Mouse (Mus musculus) embryonic facial prominence, embryonic 14.5 days (tissue): ENCODE data around the gene Mertk. TPM values are rescaled to one million over a fixed set of nuclear protein-coding genes. Genes with fewer than 3 reads are reported as not detected.

Source experiments
- ATAC-seq: fragments of 200-750 bp; cut with Nextera tagmentation; 2 replicates; pipeline ENCODE4 v1.8.0; 2017; ENCODE audit warnings: low read depth, moderate number of reproducible peaks, moderate TSS enrichment
- DNase-seq: peaks from one replicate; pipeline ENCODE4 v3.0.0-alpha.2; 2015; ENCODE audit warnings: low spot score
- H3K27ac ChIP-seq: fragments of 300-500 bp; sonication (generic); replicated peaks from 2 replicates; pipeline ENCODE4 v1.5.1; 2014; ENCODE audit warnings: low read depth, mild to moderate bottlenecking, low read length, moderate library complexity
- H3K27me3 ChIP-seq: fragments of 300-500 bp; sonication (generic); replicated peaks from 2 replicates; pipeline ENCODE4 v1.6.1; 2014; ENCODE audit warnings: low read length; ENCODE audit not compliant: control insufficient read depth, insufficient read depth
- H3K36me3 ChIP-seq: fragments of 300-500 bp; sonication (generic); 2 replicates; pipeline ENCODE4 v1.6.1; 2014; ENCODE audit warnings: low read length, mixed read lengths; ENCODE audit not compliant: control insufficient read depth, insufficient read depth
- H3K4me1 ChIP-seq: fragments of 300-500 bp; sonication (generic); 2 replicates; pipeline ENCODE4 v1.6.1; 2014; ENCODE audit warnings: antibody characterized with exemption, low read length; ENCODE audit not compliant: control insufficient read depth, insufficient read depth
- H3K4me2 ChIP-seq: fragments of 300-500 bp; sonication (generic); 2 replicates; pipeline ENCODE4 v1.6.1; 2014; ENCODE audit warnings: low read depth, mild to moderate bottlenecking, low read length, moderate library complexity, mixed read lengths
- H3K4me3 ChIP-seq: fragments of 300-500 bp; sonication (generic); 2 replicates; pipeline ENCODE4 v1.5.1; 2014; ENCODE audit warnings: low read depth, mild to moderate bottlenecking, low read length
- H3K9ac ChIP-seq: fragments of 300-500 bp; sonication (generic); 2 replicates; pipeline ENCODE4 v1.6.1; 2014; ENCODE audit warnings: low read depth, mild to moderate bottlenecking, low read length, moderate library complexity, mixed read lengths
- H3K9me3 ChIP-seq: fragments of 300-500 bp; sonication (generic); 2 replicates; pipeline ENCODE4 v1.6.1; 2016; ENCODE audit warnings: low read length; ENCODE audit not compliant: control insufficient read depth
- WGBS: fragments of 180-500 bp; shearing (Covaris S2); extraction: QIAGEN DNeasy Blood & Tissue Kit; methylation state at CpG from one replicate; pipeline ENCODE4 v1.1.7; 2014; 5-methylcytosine and 5-hydroxymethylcytosine counted together
- polyA plus RNA-seq: library from polyadenylated mRNA; unstranded; fragments of >200 nt; fragmentation: Nextera tagmentation; extraction: Ambion mirVana; gene quantifications from 2 replicates; pipeline ENCODE4 v1.2.1, GENCODE M21; 2014

The Mertk gene
- polyA plus RNA-seq, 1 experiment from 2014 or later, result 9.6 TPM

DNA sequence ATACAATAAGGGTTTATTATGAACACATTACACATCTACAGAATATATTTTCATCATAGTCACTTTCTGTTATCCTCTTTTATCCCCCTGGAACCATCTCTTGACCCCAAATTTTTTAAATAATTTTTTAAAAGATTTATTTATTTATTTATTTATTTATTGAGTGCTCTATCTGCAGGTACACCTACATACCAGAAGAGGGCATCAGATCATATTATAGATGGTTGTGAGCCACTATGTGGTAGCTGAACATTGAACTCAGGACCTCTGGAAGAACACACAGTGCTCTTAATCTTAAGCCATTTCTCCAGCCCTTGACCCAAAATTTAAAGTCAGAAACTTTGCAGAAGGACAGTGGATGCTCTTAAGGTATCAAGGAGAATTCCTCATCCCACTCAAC, 4.2 kb upstream of the Mertk start:
- Histone ChIP-seq H3K4me2 (no peak overlapping the region), H3K4me3 (no peak overlapping the region), H3K27ac (no peak overlapping the region), H3K9ac (no peak overlapping the region), H3K4me1 (no peaks in the 10 kb centered on the region), H3K27me3 (no peaks in the 10 kb centered on the region), H3K36me3 (no peaks in the 10 kb centered on the region), H3K9me3 (no peaks in the 10 kb centered on the region)
- DNase-seq (no peak), ATAC-seq (no peak)

DNA sequence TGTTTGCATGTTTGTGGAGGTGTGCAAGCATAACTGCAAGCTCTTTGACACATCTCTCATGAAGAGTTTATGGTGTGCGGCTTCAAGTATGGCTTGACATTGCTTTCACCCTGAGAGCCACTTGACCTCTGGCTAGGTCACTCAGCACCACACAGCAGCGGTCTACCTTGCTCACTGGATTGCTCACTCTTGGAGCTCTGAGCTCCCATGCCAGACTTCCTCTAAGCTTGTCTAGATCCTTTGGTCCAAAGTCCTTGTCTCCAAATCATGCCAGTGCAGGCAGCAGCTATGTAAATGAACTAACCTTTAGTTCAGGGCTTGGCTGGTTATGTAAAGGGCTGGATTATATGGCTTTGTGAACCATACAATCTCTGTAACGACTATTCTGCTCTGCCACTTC, 2.3 kb upstream of the Mertk start:
- Histone ChIP-seq H3K27me3 (no peaks in the 10 kb centered on the region), H3K4me1 (0 out of 2 replicates have a peak, but pooled peaks cover 6% of the 10 kb centered on the region), H3K36me3 (no peaks in the 10 kb centered on the region), H3K4me2 (no peak overlapping the region), H3K9ac (no peak overlapping the region), H3K27ac (no peak overlapping the region), H3K9me3 (no peaks in the 10 kb centered on the region), H3K4me3 (no peak overlapping the region)
- WGBS, result 79% methylated on average over 3 of the region's 3 CpGs
- no peak for ATAC-seq
- no peak for DNase-seq

DNA sequence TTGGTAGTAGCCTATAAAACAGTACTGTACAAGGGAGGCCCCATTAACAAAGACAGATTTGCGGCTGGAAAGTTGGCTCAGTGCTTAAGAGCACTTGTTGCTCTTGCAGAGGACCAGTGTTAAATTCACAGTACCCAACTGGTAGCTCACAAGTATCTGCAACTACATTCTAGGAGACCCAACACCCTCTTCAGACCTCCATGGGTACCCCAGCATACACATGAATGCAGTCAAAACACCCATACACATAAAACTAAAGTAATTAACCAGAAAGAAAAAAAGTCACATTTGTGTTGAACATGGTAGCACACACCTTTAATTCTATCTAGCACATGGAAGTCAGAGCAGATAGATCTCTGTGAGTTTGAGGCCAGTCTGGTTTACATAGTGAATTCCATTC, 1.7 kb upstream of the Mertk start:
- Histone ChIP-seq H3K36me3 (no peaks in the 10 kb centered on the region), H3K27me3 (no peaks in the 10 kb centered on the region), H3K4me3 (no peak overlapping the region), H3K4me2 (no peak overlapping the region), H3K27ac (no peak overlapping the region), H3K9me3 (no peaks in the 10 kb centered on the region), H3K9ac (0 out of 2 replicates have a peak overlapping the region, but pooled peaks have one; percentile 31), H3K4me1 (0 out of 2 replicates have a peak, but pooled peaks cover 6% of the 10 kb centered on the region)
- 96% methylated on average over 1 of the region's 1 CpGs for WGBS
- DNase-seq (no peak), ATAC-seq (no peak)

DNA sequence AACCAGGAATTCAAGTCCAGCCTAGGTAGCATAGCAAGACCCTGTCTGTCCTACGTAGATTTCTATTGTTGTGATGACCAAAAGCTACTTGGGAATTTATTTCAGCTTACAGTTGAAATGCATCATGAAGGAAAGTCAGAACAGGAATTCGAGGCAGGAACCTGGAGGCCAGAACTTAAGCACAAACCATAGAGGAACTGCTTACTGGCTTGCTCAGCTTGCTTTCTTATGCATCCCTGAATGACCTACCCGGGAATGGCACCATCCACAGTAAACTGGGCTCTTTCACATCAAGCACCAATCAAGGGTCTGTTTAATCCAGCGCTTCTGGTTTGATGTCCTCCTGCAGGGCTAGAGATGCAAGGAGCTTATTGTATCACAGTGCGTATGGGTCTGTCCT, 1.2 kb upstream of the Mertk start:
- peak overlapping the region; percentile 56 for H3K4me3 ChIP-seq
- DNase-seq, result no peak
- H3K4me2 ChIP-seq, result peak overlapping the region; percentile 54
- WGBS, result 51% methylated on average over 5 of the region's 5 CpGs
- H3K9ac ChIP-seq, result peak overlapping the region; percentile 31
- peak overlapping the region; percentile 80 for H3K27ac ChIP-seq
- no peaks in the 10 kb centered on the region for H3K27me3 ChIP-seq
- 0 out of 2 replicates have a peak, but pooled peaks cover 6% of the 10 kb centered on the region for H3K4me1 ChIP-seq
- no peak for ATAC-seq
- no peaks in the 10 kb centered on the region for H3K36me3 ChIP-seq
- no peaks in the 10 kb centered on the region for H3K9me3 ChIP-seq

DNA sequence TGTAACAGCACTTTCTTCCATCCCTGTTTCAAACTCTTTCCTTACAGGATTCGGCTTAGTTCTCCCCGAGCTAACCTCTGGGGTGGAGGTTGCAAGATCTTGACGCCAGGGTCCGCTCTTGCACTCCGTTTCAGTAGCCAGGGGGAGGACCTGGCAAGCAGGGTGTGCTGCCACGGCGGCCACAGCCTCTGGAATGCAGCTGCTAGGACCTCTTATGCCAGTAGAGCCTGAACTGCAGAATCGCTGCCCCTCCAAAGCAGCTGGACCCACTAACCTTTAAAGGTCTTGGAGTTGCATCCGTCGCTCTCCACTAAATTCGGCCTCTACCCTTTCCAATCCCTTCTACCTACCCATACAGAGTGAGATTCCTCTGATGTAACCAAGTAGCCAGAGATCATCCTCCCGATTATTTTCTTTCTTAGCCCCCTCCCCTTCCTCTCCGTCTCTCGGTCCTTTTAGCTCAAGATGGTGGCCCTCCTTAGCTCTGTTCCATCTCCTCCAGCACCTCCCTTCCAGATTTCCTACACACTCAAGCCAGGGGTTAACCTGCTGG, 540 bp upstream of the Mertk start:
- no peaks in the 10 kb centered on the region for H3K36me3 ChIP-seq
- peak; percentile 95 for DNase-seq
- H3K4me1 ChIP-seq, result 0 out of 2 replicates have a peak, but pooled peaks cover 6% of the 10 kb centered on the region
- H3K4me3 ChIP-seq, result peak overlapping the region; percentile 56
- peak overlapping the region; percentile 75 for H3K9ac ChIP-seq
- H3K27ac ChIP-seq, result peak overlapping the region; percentile 80
- H3K9me3 ChIP-seq, result no peaks in the 10 kb centered on the region
- peak; percentile 94 for ATAC-seq
- peak overlapping the region; percentile 54 for H3K4me2 ChIP-seq
- H3K27me3 ChIP-seq, result no peaks in the 10 kb centered on the region
- 0% methylated on average over 14 of the region's 14 CpGs for WGBS

DNA sequence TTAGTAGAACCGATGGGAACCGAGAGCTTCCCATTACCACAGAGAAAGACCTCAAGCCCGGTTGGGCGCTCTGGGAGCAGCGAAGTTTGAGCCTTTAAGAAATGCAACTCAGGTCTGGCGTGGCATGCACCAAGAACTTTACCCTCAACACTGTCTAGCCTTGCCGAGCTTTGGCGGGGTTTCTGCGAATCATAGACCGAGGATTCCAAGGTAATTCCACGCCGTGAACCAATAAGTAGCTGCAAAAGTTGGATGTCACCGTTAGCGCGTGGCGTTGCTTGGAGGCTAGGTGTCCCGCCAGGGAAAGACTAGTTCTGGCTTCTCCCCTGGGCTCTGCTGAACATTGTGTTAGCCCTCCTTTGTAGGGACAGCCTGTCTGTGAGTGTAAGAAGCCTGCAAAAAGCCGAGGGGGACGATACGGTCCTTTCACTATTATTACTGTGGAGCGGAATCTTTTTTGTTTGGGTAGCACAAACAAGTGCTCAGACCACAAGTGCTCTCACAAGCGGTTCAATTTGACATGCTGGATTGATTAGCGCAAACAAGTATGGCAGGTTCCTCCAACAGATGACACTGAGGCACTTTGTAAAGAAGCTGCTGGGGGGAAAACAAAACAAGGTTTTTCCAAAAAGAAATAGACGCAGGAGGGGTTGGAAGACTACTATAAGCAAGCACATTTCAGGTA, 587 bp downstream of the Mertk start:
- peak overlapping the region; percentile 54 for H3K4me2 ChIP-seq
- H3K9ac ChIP-seq, result peak overlapping the region; percentile 75
- ATAC-seq (peak; percentile 17; the same call in 1 of the 2 replicates), DNase-seq (peak; percentile 81)
- H3K4me3 ChIP-seq, result peak overlapping the region; percentile 56
- WGBS, result 2% methylated on average over 24 of the region's 24 CpGs
- H3K9me3 ChIP-seq, result no peaks in the 10 kb centered on the region
- H3K36me3 ChIP-seq, result no peaks in the 10 kb centered on the region
- 0 out of 2 replicates have a peak, but pooled peaks cover 6% of the 10 kb centered on the region for H3K4me1 ChIP-seq
- H3K27ac ChIP-seq, result peak overlapping the region; percentile 80
- no peaks in the 10 kb centered on the region for H3K27me3 ChIP-seq

DNA sequence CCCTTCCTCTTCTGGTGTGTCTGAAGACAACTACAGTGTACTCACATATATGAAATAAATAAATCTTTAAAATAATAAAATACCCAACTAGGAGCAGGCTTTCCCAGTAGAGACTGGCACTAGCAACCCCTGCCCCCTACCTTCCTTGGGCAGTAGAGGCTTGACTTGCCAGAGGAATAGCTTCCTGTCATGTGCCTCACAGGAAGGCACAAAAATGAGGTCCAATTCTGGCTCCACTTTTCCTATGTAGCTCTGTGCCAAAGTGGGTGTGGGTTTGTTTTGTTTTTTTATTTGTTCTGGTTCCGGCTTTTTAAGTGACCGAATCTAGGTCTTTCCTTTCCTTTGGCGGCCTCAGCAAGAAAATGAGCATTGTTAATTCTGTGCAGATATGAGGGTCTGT, 5.7 kb downstream of the Mertk start:
- Histone ChIP-seq H3K9ac (no peak overlapping the region), H3K4me1 (peaks cover 16% of the 10 kb centered on the region), H3K27me3 (no peaks in the 10 kb centered on the region), H3K27ac (no peak overlapping the region), H3K4me3 (no peak overlapping the region), H3K36me3 (no peaks in the 10 kb centered on the region), H3K9me3 (no peaks in the 10 kb centered on the region), H3K4me2 (no peak overlapping the region)
- no peak for ATAC-seq
- no peak for DNase-seq
- WGBS, result 80% methylated on average over 3 of the region's 3 CpGs

DNA sequence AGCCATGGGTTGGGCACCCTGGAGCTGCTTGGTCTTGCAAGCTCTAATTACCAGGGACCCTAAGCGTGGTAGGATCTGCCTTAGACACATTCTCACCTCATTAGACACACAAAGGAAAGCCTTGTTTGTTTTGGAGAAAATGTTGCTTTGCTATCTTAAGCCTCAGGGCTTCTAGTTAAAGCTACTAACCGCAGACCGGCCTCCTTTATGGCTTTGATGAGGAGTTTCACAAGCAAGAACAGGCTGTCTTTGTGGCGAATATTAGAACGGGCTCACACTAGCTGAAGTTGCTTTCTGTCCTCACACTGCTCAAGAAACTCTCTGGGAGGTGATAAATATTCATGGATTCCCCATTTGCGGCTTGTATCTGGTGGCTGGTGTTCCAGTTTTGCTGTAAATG, 10.5 kb downstream of the Mertk start:
- ATAC-seq, result peak; percentile 34; the same call in 1 of the 2 replicates
- Histone ChIP-seq H3K9ac (no peak overlapping the region), H3K4me2 (peak overlapping the region; percentile 12; the same call in 1 of the 2 replicates), H3K27me3 (no peaks in the 10 kb centered on the region), H3K4me3 (no peak overlapping the region), H3K27ac (peak overlapping the region; percentile 68), H3K4me1 (peaks cover 40% of the 10 kb centered on the region), H3K9me3 (no peaks in the 10 kb centered on the region), H3K36me3 (no peaks in the 10 kb centered on the region)
- peak; percentile 70 for DNase-seq
- 19% methylated on average over 6 of the region's 6 CpGs for WGBS

DNA sequence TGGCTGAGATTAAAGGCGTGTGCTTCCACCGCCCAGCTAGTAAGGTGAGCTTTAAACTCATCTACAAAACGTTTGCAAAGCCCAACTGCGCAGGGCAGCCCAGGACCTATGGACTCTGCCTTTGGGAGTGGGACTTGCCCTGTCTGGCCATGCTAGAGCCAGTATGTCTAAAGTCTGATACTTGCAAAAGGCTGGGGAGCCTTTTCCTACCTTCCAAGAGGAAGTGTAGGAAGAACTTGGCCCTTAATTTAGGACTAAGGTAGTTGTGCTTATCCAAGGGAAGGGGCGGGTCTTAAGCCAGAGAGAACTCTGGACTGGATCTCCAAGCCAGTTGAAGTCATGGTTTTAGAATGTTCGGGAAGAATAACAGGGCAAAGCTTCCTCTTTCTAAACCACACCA, 11.9 kb downstream of the Mertk start:
- Histone ChIP-seq H3K27me3 (no peaks in the 10 kb centered on the region), H3K9ac (no peak overlapping the region), H3K4me2 (no peak overlapping the region), H3K4me3 (no peak overlapping the region), H3K4me1 (peaks cover 52% of the 10 kb centered on the region), H3K36me3 (no peaks in the 10 kb centered on the region), H3K27ac (no peak overlapping the region; the same call in 1 of the 2 replicates), H3K9me3 (no peaks in the 10 kb centered on the region)
- DNase-seq (no peak), ATAC-seq (no peak)
- 69% methylated on average over 6 of the region's 6 CpGs for WGBS
